In the genomic region with DNA sequence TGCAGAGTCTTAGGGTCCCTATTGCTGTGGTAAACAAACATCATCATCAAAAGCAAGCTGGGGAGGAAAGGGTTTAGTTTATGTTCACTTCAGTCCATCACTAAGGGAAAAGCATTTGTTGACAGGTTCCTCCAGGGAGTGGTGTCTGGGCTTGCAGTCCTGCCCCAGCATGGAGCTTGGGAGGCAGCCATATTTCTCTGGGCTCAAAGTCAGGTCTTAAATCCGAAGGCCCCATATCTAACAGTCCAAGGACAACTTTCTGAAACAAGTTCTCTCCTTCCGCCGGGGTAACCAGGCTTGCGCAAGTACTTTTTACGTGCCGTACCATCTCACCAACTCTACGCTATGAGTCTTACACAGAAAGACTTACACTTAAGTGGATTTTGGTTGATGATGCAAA, we compare ENCODE assay signal across 15 mouse cellular contexts.
A peak's percentile ranks its signal among the peaks of the same experiment; 100 is the strongest.
DNase-seq lines count a peak whose midpoint lies in the region; ATAC-seq lines count a peak whose summit lies in the region.
"Had no signal": no experiment of that assay in that cellular context is flagged by ENCODE, and none has a peak within 500 bp of the region (broad histone marks: within the 10 kb centered on the region; RNA-seq: fewer than 3 reads in every experiment).

No protein-coding gene starts in this region.

- H3K27me3 ChIP-seq in heart, embryonic 11.5 days (ENCODE audit: control insufficient read depth, insufficient read depth, low read length) = no peaks in the 10 kb centered on the region
- H3K27me3 ChIP-seq in intestine, embryonic 16.5 days (replicated peaks; ENCODE audit: control insufficient read depth, insufficient read depth, low read length) = no peaks in the 10 kb centered on the region
- H3K27me3 ChIP-seq in forebrain, embryonic 13.5 days = no peaks in the 10 kb centered on the region
- H3K27me3 ChIP-seq: heart, embryonic 13.5 days; hindbrain, embryonic 13.5 days; limb, embryonic 13.5 days; neural tube, embryonic 13.5 days had no signal

- ATAC-seq in heart, embryonic 11.5 days (replicated peaks; ENCODE audit: insufficient number of reproducible peaks, low FRiP score, low TSS enrichment) = no peak
- ATAC-seq in intestine, embryonic 16.5 days = no peak
- ATAC-seq in forebrain, embryonic 13.5 days = no peak

- no peak overlapping the region for H3K9ac ChIP-seq in heart, embryonic 11.5 days (ENCODE audit: low read depth, low read length)
- no peak overlapping the region for H3K9ac ChIP-seq in intestine, embryonic 16.5 days (ENCODE audit: low read depth, low read length)
- H3K9ac ChIP-seq in forebrain, embryonic 13.5 days = no peak overlapping the region
- H3K9ac ChIP-seq: heart, embryonic 13.5 days; hindbrain, embryonic 13.5 days; limb, embryonic 13.5 days; neural tube, embryonic 13.5 days had no signal

- H3K27ac ChIP-seq in heart, embryonic 11.5 days (ENCODE audit: low read depth, low read length) = no peak overlapping the region
- no peak overlapping the region for H3K27ac ChIP-seq in intestine, embryonic 16.5 days (ENCODE audit: low read length)
- H3K27ac ChIP-seq in forebrain, embryonic 13.5 days = no peak overlapping the region
- H3K27ac ChIP-seq: heart, embryonic 13.5 days; hindbrain, embryonic 13.5 days; limb, embryonic 13.5 days; macrophage; neural tube, embryonic 13.5 days had no signal

- H3K4me3 ChIP-seq in heart, embryonic 11.5 days (ENCODE audit: low read depth, low read length) = no peak overlapping the region
- no peak overlapping the region for H3K4me3 ChIP-seq in intestine, embryonic 16.5 days (ENCODE audit: low read length)
- H3K4me3 ChIP-seq in forebrain, embryonic 13.5 days = no peak overlapping the region
- H3K4me3 ChIP-seq: heart, embryonic 13.5 days; hindbrain, embryonic 13.5 days; limb, embryonic 13.5 days; neural tube, embryonic 13.5 days had no signal

- peak; percentile 60 to 62 for DNase-seq in heart, adult 18-20 months
- DNase-seq in urinary bladder, postnatal 14 days (ENCODE audit: low spot score) = peak; percentile 71
- no peak for DNase-seq in urinary bladder, adult 2 months (ENCODE audit: low spot score)
- DNase-seq in cerebellum, postnatal 25 days = peak; percentile 75 to 85
- DNase-seq in urinary bladder, postnatal 36 days (ENCODE audit: low spot score in 2 of 2) = peak; percentile 36 to 70
- DNase-seq: kidney, adult 18-20 months; right cerebral cortex, postnatal 14 days had no signal

- H3K4me2 ChIP-seq in heart, embryonic 11.5 days = no peak overlapping the region
- no peak overlapping the region for H3K4me2 ChIP-seq in intestine, embryonic 16.5 days (ENCODE audit: low read depth, low read length)
- no peak overlapping the region for H3K4me2 ChIP-seq in forebrain, embryonic 13.5 days
- H3K4me2 ChIP-seq: heart, embryonic 13.5 days; hindbrain, embryonic 13.5 days; limb, embryonic 13.5 days; neural tube, embryonic 13.5 days had no signal

- no peaks in the 10 kb centered on the region for H3K36me3 ChIP-seq in heart, embryonic 11.5 days (ENCODE audit: control insufficient read depth, insufficient read depth, low read length)
- no peaks in the 10 kb centered on the region for H3K36me3 ChIP-seq in intestine, embryonic 16.5 days (ENCODE audit: control insufficient read depth, insufficient read depth, low read length)
- H3K36me3 ChIP-seq in forebrain, embryonic 13.5 days (ENCODE audit: poor library complexity, severe bottlenecking) = no peaks in the 10 kb centered on the region
- H3K36me3 ChIP-seq: heart, embryonic 13.5 days; hindbrain, embryonic 13.5 days; limb, embryonic 13.5 days; neural tube, embryonic 13.5 days had no signal

- no peaks in the 10 kb centered on the region for H3K9me3 ChIP-seq in heart, embryonic 11.5 days (replicated peaks; ENCODE audit: control insufficient read depth, low read length)
- no peaks in the 10 kb centered on the region for H3K9me3 ChIP-seq in intestine, embryonic 16.5 days (ENCODE audit: control insufficient read depth, low read length)
- no peaks in the 10 kb centered on the region for H3K9me3 ChIP-seq in forebrain, embryonic 13.5 days (replicated peaks)
- H3K9me3 ChIP-seq: neural tube, embryonic 13.5 days had no signal

- no peaks in the 10 kb centered on the region for H3K4me1 ChIP-seq in heart, embryonic 11.5 days (ENCODE audit: control insufficient read depth, insufficient read depth, low read length)
- H3K4me1 ChIP-seq in intestine, embryonic 16.5 days (ENCODE audit: control insufficient read depth, insufficient read depth, low read length) = no peaks in the 10 kb centered on the region
- H3K4me1 ChIP-seq in forebrain, embryonic 13.5 days = no peaks in the 10 kb centered on the region
- H3K4me1 ChIP-seq: limb, embryonic 13.5 days; neural tube, embryonic 13.5 days had no signal

- WGBS in heart, embryonic 11.5 days (ENCODE audit: insufficient replicate concordance) = 88% methylated on average over 7 of the region's 7 CpGs
- 91% methylated on average over 7 of the region's 7 CpGs for WGBS in intestine, embryonic 16.5 days
- 94% methylated on average over 7 of the region's 7 CpGs for WGBS in forebrain, embryonic 13.5 days
